Comparison of ENCODE assay signal across 8 mouse cellular contexts in the genomic region with DNA sequence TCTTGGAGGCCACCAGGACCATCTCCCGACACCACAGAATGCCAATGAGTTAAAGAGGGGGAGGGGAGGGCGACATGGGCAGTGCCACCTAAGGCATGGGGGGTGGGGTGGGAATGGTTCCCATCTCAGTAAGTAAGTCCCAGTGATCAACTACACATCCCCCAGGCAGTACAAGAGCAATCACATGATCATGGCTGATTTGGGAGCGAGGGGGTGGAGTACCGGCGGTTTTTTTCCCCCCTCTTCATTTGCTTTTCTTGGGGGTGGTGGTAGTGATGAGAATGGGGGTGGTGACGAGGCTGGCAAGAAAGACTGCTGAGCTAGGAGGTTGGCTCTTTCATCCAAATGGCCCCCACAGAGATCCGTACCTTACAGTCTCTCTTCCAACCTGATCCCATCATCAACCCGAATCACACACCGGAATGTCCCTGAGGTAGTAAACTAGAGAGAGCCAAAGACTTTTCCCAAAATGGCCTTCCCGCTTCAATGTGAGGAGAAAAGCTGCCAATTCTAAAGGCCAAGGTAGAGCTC. TPM values are rescaled to one million over a fixed set of nuclear protein-coding genes. Genes with fewer than 3 reads are reported as not detected.
DNase-seq lines count a peak whose midpoint lies in the region; ATAC-seq lines count a peak whose summit lies in the region.

No protein-coding gene starts in this region.

- WGBS in forebrain, embryonic 12.5 days: 6% methylated on average over 10 of the region's 10 CpGs

- H3K4me1 ChIP-seq in forebrain, embryonic 12.5 days: peaks cover 41% of the 10 kb centered on the region

- intact Hi-C loops in left cerebral cortex, postnatal 4 days (cut with DNase I): loop anchor here (10.0 kb wide), 1 partner anchor 45 kb away; no protein-coding TSS in a partner anchor

- DNase-seq in layer of hippocampus, adult 11-12 months (ENCODE audit: low spot score): peak; percentile 46
- no peak for DNase-seq in layer of hippocampus, postnatal 10 days (ENCODE audit: low spot score in 2 of 2)
- peak; percentile 18 for DNase-seq in left cerebral cortex, postnatal 4 days
- peak; percentile 62 for DNase-seq in right cerebral cortex, adult 2 months (ENCODE audit: low spot score in 2 of 2)
- DNase-seq in gastrocnemius, postnatal 25 days: no peak
- DNase-seq in spleen, postnatal 10 days (ENCODE audit: low spot score in 2 of 2): no peak

- no peaks in the 10 kb centered on the region for H3K36me3 ChIP-seq in forebrain, embryonic 12.5 days (replicated peaks)

- H3K9me3 ChIP-seq in forebrain, embryonic 12.5 days: no peaks in the 10 kb centered on the region

- H3K4me3 ChIP-seq in forebrain, embryonic 12.5 days (replicated peaks): peak overlapping the region; percentile 70

- H3K27me3 ChIP-seq in forebrain, embryonic 12.5 days: peaks cover 20% of the 10 kb centered on the region

- no peak overlapping the region for H3K27ac ChIP-seq in forebrain, embryonic 12.5 days

- ATAC-seq in forebrain, embryonic 12.5 days (ENCODE audit: low FRiP score): no peak
- ATAC-seq in monocyte, adult 5-6 weeks (replicated peaks; ENCODE audit: insufficient number of reproducible peaks, low FRiP score, low TSS enrichment, poor library complexity, severe bottlenecking): no peak

- H3K4me2 ChIP-seq in forebrain, embryonic 12.5 days: peak overlapping the region; percentile 98

- H3K9ac ChIP-seq in forebrain, embryonic 12.5 days: peak overlapping the region; percentile 88

RNA-seq across cellular contexts. Expression of gene Abr, which starts 51.8 kb away (rescaled TPM):
- total RNA-seq in layer of hippocampus, postnatal 10 days (2021): 100 to 1,000 TPM; 299 to 308 TPM
- polyA plus RNA-seq in forebrain, embryonic 12.5 days (2016; fragmentation: Nextera tagmentation; extraction: Ambion mirVana): 73.4 and 77.7 TPM in 2 replicates
- total RNA-seq in left cerebral cortex, postnatal 4 days (2021): 100 to 1,000 TPM; 267 to 280 TPM
- 129 to 139 TPM (median 130 TPM) in 3 replicates for total RNA-seq in monocyte, adult 5-6 weeks (2017)
- 10 to 100 TPM; 11.3 to 11.6 TPM for total RNA-seq in gastrocnemius, postnatal 25 days (2021)

Comparison
In these comparisons a context has a peak if more than half of its experiments do, and no peak if none do; other contexts are left out.
1. DNase-seq: peak in layer of hippocampus, adult 11-12 months (single experiment), left cerebral cortex, postnatal 4 days (single experiment) and right cerebral cortex, adult 2 months (2 of 2); none in layer of hippocampus, postnatal 10 days (0 of 2), gastrocnemius, postnatal 25 days (single experiment) and spleen, postnatal 10 days (0 of 2).
2. RNA of gene Abr, which starts 51.8 kb away (total RNA-seq): 299 to 308 TPM in layer of hippocampus, postnatal 10 days, 267 to 280 TPM in left cerebral cortex, postnatal 4 days and 129 to 139 TPM in monocyte, adult 5-6 weeks; 11.3 to 11.6 TPM in gastrocnemius, postnatal 25 days; every median in the first group is over 10 times any median in the second.